Mouse (Mus musculus) cerebellum, adult 9-10 months (tissue): ENCODE results near the gene Tmprss12.
"Not testable (repeated sequence)": the region's sequence is repeated elsewhere in the genome, so short reads cannot be mapped to it uniquely, and the experiment has no call there.

Experiments used
- DNase-seq: peaks from one replicate; pipeline ENCODE4 v3.0.0; 2022

Tmprss12 gene

DNA sequence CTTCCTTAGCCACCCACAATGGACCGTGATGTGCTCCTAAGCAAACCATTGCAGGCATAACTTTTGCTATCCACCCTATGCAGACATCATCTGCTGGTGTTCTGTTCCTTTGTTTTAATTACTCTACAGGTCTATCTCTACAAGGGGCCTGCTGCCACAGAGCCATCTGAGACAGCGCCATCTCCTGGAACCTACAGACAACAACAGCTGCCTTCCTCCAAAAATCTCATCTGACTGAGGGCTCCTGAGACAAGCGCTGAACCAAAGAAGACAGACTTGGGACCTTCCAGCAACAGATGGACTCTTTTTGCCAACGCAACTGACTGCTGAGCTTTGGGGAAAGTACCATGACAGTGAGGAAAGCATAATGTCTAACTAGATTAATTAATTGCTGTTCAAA, 47.5 kb downstream of the Tmprss12 start:
- DNase-seq = not testable (repeated sequence)

DNA sequence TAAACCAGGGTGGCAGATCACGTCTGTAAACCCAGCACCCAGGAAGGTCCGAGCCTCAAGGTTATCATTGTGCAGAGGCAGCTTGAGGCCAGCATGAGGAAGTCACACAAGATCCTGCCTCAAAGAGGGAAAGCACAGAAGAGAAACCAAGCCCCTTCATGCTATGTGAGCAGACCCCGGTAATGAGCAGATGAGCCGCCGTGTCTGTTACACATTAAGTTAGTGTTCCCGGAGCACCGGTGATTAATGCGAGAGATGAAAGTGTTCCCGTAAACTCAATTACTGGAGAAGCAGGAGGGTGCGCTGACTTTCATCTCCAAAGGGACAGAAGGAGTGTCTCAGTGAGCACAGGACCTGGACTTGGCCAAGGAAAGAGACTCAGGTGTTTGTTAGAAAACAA, 48.7 kb downstream of the Tmprss12 start:
- not testable (repeated sequence) for DNase-seq

- no peak for DNase-seq
Observed at GRCm38 (mm10) chr15:100330739-100331138, 50.1 kb downstream of the Tmprss12 start.

DNA sequence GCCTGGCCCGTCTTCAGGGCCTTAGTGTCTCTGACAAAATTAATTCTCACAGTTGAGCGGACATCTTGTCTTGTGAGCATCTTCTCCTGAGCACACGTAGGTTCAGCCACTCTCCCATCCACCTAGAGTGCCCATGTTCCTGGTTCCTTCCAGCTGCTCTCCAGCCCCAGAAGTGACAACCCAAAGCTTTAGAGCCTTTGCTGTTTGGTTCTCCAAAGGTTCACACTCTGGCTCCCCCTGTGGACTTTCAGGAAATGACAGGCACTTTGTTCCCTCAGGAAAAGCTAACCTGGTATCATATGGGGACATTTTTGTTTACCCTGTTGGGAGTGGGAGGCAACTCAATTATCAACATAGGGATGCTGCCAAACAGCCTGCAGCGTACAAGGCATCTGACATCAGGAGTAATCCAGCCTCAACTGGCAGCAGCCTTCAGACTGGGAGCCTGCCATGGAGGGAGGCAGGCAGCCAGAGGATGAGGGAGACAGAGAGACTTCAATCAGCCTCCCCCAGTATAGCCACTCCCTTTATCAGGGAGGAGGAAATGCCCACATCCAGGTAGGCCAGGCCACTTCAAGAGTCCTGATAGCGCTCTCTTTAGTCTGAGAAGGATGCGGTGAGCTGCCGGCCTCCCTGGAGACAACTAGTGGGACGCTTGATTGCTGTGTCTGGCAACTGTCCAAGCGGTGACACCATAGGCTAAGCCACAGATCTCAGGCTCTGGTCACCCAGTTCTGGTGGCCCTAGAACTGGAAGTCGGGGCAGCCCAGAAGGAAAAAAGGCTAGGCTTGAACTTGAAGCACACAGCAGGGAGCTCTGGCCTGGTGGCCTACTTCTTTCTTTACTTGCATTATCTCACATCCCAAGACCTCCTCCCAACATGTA, 51.7 kb downstream of the Tmprss12 start:
- not testable (repeated sequence) for DNase-seq

GRCm38 (mm10) chr15:100334629-100335028, 54.0 kb downstream of the Tmprss12 start, which contains the start of gene Mettl7a3:
Gene Mettl7a3 (plus strand): TSS chr15:100334929.
- DNase-seq = no peak

- not testable (repeated sequence) for DNase-seq
Observed at GRCm38 (mm10) chr15:100337328-100337727, 56.7 kb downstream of the Tmprss12 start.

DNA sequence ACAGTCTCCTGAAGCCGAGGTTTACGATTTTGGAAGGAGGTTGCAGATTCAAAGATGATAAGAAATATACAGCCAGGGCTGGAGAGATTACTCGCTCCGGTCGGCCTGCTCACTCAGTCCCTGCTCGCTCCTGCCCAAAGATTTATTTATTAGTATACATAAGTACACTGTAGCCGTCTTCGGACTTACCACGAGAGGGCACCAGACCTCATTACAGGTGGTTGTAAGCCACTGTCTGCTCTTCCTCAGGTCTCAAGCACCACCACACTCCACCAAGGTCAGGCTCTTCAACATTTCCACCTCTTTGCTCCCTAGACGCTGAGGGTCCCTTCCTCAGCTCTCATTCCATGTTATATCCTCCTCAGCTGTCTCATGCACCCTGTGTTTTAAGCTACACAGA, 57.2 kb downstream of the Tmprss12 start:
- DNase-seq = peak; percentile 77

DNA sequence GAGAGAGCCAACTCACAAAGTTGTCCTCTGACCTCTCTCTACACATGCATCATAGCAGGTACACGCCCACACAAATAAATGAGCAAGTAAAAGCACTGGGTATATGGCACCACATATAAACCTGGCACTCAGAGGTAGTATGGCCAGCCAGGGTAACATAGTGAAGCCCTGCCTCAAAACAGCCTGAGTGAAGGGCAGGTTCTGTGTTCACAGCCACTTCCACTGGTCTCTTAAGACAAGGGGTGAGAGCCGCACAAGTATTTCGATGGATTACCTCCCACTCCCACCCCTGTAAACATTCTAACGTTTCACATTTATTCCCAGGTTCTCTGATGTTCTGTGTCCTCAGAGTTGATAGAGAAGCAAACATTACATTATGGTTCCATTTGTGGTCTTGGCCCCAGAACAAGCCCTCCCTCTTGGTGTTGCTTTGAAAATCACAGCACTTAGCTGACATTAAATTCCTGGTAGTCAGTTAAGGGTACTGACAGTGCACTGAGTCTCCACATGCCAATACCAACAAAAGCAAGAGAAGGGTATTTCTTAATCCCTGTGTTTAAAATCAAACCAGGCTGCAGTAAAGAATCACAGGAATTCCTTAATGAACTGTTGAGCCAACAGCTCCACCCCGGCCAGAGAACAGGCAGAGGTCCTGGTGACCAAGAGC, 60.8 kb downstream of the Tmprss12 start:
- not testable (repeated sequence) for DNase-seq
